Mouse (Mus musculus) liver, postnatal 0 days (tissue): ENCODE data around the gene Cdca7.

ENCODE experiments used
- CTCF ChIP-seq: sonication (generic); IDR thresholded peaks from 2 replicates; pipeline ENCODE4 v1.5.1; 2016; ENCODE audit warnings: antibody characterized with exemption, low read depth
- EP300 ChIP-seq: IDR thresholded peaks from 2 replicates; pipeline ENCODE4 v1.6.1; 2016; ENCODE audit warnings: antibody characterized with exemption, low read depth, mild to moderate bottlenecking

GRCm38 (mm10) chr2:72478921-72479320 lies 3.0 kb downstream of the Cdca7 start:
- TF ChIP-seq CTCF (no peak), EP300 (no peak)
